Mouse (Mus musculus): Measurements from ENCODE around the gene Padi1. TPM values are rescaled to one million over a fixed set of nuclear protein-coding genes. Genes with fewer than 3 reads are reported as not detected.

Gene Padi1
- total and polyA plus RNA-seq, 2 experiments from 2014 or later: not detected

DNA sequence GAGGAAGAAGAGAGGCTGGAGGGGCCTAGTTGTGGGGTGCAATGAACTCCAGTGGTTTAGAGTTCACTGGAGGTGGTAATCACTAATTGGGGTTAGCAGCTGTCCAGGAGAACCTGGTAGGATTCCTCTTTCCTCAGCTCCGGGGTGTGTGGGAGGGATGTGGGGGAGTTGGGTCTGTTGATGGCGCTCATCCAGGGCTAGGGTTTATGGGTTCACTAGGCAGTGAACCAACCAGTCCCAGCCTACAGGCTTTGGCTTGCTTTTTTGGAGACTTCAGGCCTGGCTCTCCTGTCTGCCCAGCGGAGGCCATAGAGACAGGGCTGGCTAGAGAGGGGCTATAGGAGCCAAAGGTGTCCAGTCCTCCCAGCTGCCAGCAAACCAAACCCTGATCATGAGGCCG lies 55.6 kb downstream of the Padi1 start:
- Histone ChIP-seq H3K4me2 (ENCODE audit: low read depth, low read length) (no peak overlapping the region), H3K9me3 (replicated peaks; ENCODE audit: control insufficient read depth, low read length) (no peaks in the 10 kb centered on the region), H3K27ac (ENCODE audit: low read depth) (no peak overlapping the region), H3K27me3 (ENCODE audit: control insufficient read depth, insufficient read depth, low read length) (no peaks in the 10 kb centered on the region), H3K4me1 (ENCODE audit: control insufficient read depth, insufficient read depth) (no peaks in the 10 kb centered on the region), H3K9ac (replicated peaks; ENCODE audit: low read depth, low read length) (0 out of 2 replicates have a peak overlapping the region, but pooled peaks have one; percentile 26), H3K4me3 (ENCODE audit: low read depth, low read length) (no peak overlapping the region), H3K36me3 (replicated peaks; ENCODE audit: control insufficient read depth, insufficient read depth, low read length) (no peaks in the 10 kb centered on the region)
- no peak for ATAC-seq (ENCODE audit: insufficient read depth, low read depth)
- TF ChIP-seq EP300 (IDR thresholded peaks at IDR 0.05; ENCODE audit: low read depth) (no peak), CTCF (IDR thresholded peaks at IDR 0.05; ENCODE audit: low read depth) (no peak)
- WGBS: 73% methylated on average over 4 of the region's 4 CpGs
- no peak for DNase-seq (ENCODE audit: low spot score)

- H3K4me2 ChIP-seq (ENCODE audit: low read depth, low read length): no peak overlapping the region
- no peaks in the 10 kb centered on the region for H3K9me3 ChIP-seq (replicated peaks; ENCODE audit: control insufficient read depth, low read length)
- H3K27ac ChIP-seq (ENCODE audit: low read depth): no peak overlapping the region
- no peak overlapping the region for H3K9ac ChIP-seq (replicated peaks; ENCODE audit: low read depth, low read length)
- H3K27me3 ChIP-seq (ENCODE audit: control insufficient read depth, insufficient read depth, low read length): no peaks in the 10 kb centered on the region
- H3K4me1 ChIP-seq (ENCODE audit: control insufficient read depth, insufficient read depth): no peaks in the 10 kb centered on the region
- H3K4me3 ChIP-seq (ENCODE audit: low read depth, low read length): no peak overlapping the region
- DNase-seq (ENCODE audit: low spot score): peak; percentile 63
- TF ChIP-seq EP300 (IDR thresholded peaks at IDR 0.05; ENCODE audit: low read depth) (no peak), CTCF (IDR thresholded peaks at IDR 0.05; ENCODE audit: low read depth) (peak; percentile 94)
- H3K36me3 ChIP-seq (replicated peaks; ENCODE audit: control insufficient read depth, insufficient read depth, low read length): no peaks in the 10 kb centered on the region
- 47% methylated on average over 6 of the region's 6 CpGs for WGBS
- peak; percentile 9; the same call in 1 of the 2 replicates for ATAC-seq (ENCODE audit: insufficient read depth, low read depth)
Measured at GRCm38 (mm10) chr4:140788983-140789382, 56.6 kb downstream of the Padi1 start.

- H3K4me1 ChIP-seq (ENCODE audit: control insufficient read depth, insufficient read depth): no peaks in the 10 kb centered on the region
- DNase-seq (ENCODE audit: low spot score) (no peak), ATAC-seq (ENCODE audit: insufficient read depth, low read depth) (no peak)
- no peak overlapping the region for H3K27ac ChIP-seq (ENCODE audit: low read depth)
- TF ChIP-seq CTCF (IDR thresholded peaks at IDR 0.05; ENCODE audit: low read depth) (no peak), EP300 (IDR thresholded peaks at IDR 0.05; ENCODE audit: low read depth) (no peak)
- no peak overlapping the region for H3K4me2 ChIP-seq (ENCODE audit: low read depth, low read length)
- H3K27me3 ChIP-seq (ENCODE audit: control insufficient read depth, insufficient read depth, low read length): no peaks in the 10 kb centered on the region
- WGBS: 81% methylated on average over 6 of the region's 6 CpGs
- no peak overlapping the region for H3K9ac ChIP-seq (replicated peaks; ENCODE audit: low read depth, low read length)
- H3K4me3 ChIP-seq (ENCODE audit: low read depth, low read length): no peak overlapping the region
- H3K36me3 ChIP-seq (replicated peaks; ENCODE audit: control insufficient read depth, insufficient read depth, low read length): no peaks in the 10 kb centered on the region
- H3K9me3 ChIP-seq (replicated peaks; ENCODE audit: control insufficient read depth, low read length): no peaks in the 10 kb centered on the region
Measured at GRCm38 (mm10) chr4:140788264-140788663, 57.3 kb downstream of the Padi1 start.

DNA sequence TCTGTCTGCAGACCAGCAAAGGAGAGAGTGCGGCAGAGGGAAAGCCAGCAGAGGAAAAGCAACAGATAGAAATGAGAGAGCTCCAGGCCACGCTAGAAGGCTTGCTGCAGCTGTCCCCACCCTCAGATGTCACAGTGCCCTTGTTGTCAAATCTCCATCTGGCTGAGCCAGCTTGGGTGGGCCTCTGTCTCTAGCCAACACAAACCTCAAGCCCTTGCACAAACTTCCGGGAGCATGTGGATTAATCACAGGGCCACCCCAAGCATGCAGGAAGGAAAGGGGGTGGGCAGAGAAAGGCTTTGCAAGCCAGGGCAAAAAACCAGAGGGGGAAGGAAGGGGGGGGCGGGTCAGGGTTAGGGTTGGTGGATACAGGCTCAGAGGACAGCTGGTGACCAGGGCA lies 58.2 kb downstream of the Padi1 start:
- Histone ChIP-seq H3K9me3 (replicated peaks; ENCODE audit: control insufficient read depth, low read length) (no peaks in the 10 kb centered on the region), H3K4me2 (ENCODE audit: low read depth, low read length) (no peak overlapping the region), H3K27me3 (ENCODE audit: control insufficient read depth, insufficient read depth, low read length) (no peaks in the 10 kb centered on the region), H3K4me3 (ENCODE audit: low read depth, low read length) (no peak overlapping the region), H3K27ac (ENCODE audit: low read depth) (no peak overlapping the region), H3K4me1 (ENCODE audit: control insufficient read depth, insufficient read depth) (no peaks in the 10 kb centered on the region), H3K9ac (replicated peaks; ENCODE audit: low read depth, low read length) (no peak overlapping the region), H3K36me3 (replicated peaks; ENCODE audit: control insufficient read depth, insufficient read depth, low read length) (no peaks in the 10 kb centered on the region)
- WGBS: 67% methylated on average over 4 of the region's 4 CpGs
- ATAC-seq (ENCODE audit: insufficient read depth, low read depth) (0 out of 2 replicates have a peak, but pooled peaks have one; percentile 21), DNase-seq (ENCODE audit: low spot score) (peak; percentile 33)
- TF ChIP-seq CTCF (IDR thresholded peaks at IDR 0.05; ENCODE audit: low read depth) (no peak), EP300 (IDR thresholded peaks at IDR 0.05; ENCODE audit: low read depth) (no peak)

DNA sequence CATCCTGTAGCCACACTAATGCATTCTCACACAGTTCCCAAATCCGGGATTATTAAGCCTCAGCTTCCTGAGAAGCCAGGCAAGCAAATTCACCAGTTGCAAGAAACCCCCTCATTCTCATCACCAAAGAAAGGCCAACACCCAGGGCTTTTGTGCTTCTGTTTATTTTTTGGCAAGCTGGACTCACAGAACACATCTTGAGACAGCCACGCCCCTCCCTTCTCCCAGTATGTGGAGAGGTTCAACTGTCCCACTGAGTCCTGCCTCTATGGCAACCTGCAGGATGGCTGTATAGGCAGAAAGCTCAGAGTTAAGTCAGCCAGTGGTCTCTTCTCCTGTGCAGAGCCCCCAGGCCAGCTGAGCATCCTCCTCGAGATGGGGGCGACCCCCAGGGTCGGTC lies 60.4 kb downstream of the Padi1 start:
- Histone ChIP-seq H3K4me3 (ENCODE audit: low read depth, low read length) (no peak overlapping the region), H3K36me3 (replicated peaks; ENCODE audit: control insufficient read depth, insufficient read depth, low read length) (no peaks in the 10 kb centered on the region), H3K4me1 (ENCODE audit: control insufficient read depth, insufficient read depth) (no peaks in the 10 kb centered on the region), H3K27ac (ENCODE audit: low read depth) (no peak overlapping the region), H3K9ac (replicated peaks; ENCODE audit: low read depth, low read length) (no peak overlapping the region), H3K27me3 (ENCODE audit: control insufficient read depth, insufficient read depth, low read length) (no peaks in the 10 kb centered on the region), H3K9me3 (replicated peaks; ENCODE audit: control insufficient read depth, low read length) (no peaks in the 10 kb centered on the region), H3K4me2 (ENCODE audit: low read depth, low read length) (no peak overlapping the region)
- ATAC-seq (ENCODE audit: insufficient read depth, low read depth) (no peak), DNase-seq (ENCODE audit: low spot score) (no peak)
- no peak for TF ChIP-seq CTCF (IDR thresholded peaks at IDR 0.05; ENCODE audit: low read depth)
- TF ChIP-seq EP300 (IDR thresholded peaks at IDR 0.05; ENCODE audit: low read depth): no peak
- 87% methylated on average over 5 of the region's 5 CpGs for WGBS

DNA sequence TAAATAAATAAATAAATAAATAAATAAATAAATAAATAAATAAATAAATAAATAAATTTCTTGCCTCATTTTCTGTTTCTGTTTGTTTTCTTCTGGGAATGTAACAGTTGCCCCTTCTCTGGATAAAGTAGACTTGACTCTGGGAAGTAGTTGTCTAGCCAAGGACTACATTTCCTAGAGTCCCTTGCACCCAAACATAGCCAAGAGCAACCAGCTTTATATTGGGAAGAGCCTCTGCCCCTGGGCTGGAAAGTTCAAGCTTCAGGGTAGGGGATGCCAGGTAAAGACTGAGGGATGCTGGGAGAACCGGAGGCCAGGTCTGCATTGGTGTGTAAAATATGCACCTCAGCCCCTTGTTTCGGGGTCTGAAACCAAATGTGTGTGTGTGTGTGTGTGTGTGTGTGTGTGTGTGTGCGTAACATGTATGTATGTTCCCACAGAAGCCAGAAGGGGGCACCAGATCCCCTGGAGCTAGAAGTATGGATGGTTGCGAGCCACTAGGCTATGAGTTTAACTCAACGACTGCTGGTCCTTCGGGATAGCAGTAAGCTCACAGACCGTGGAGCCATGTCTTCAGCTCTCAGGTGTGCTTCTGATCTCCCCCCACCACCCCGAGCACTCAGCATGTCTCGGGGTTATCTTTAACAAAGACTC lies 61.2 kb downstream of the Padi1 start:
- no peak for ATAC-seq (ENCODE audit: insufficient read depth, low read depth)
- no peak for DNase-seq (ENCODE audit: low spot score)
- Histone ChIP-seq H3K4me3 (ENCODE audit: low read depth, low read length) (no peak overlapping the region), H3K9ac (replicated peaks; ENCODE audit: low read depth, low read length) (no peak overlapping the region), H3K4me1 (ENCODE audit: control insufficient read depth, insufficient read depth) (no peaks in the 10 kb centered on the region), H3K4me2 (ENCODE audit: low read depth, low read length) (no peak overlapping the region), H3K27ac (ENCODE audit: low read depth) (no peak overlapping the region), H3K27me3 (ENCODE audit: control insufficient read depth, insufficient read depth, low read length) (no peaks in the 10 kb centered on the region), H3K9me3 (replicated peaks; ENCODE audit: control insufficient read depth, low read length) (no peaks in the 10 kb centered on the region), H3K36me3 (replicated peaks; ENCODE audit: control insufficient read depth, insufficient read depth, low read length) (no peaks in the 10 kb centered on the region)
- no peak for TF ChIP-seq CTCF (IDR thresholded peaks at IDR 0.05; ENCODE audit: low read depth)
- no peak for TF ChIP-seq EP300 (IDR thresholded peaks at IDR 0.05; ENCODE audit: low read depth)
- WGBS: 95% methylated on average over 9 of the region's 9 CpGs
